24 mouse cellular contexts compared by ENCODE assay signal in genomic region chr9:63169127-63169526, GRCm38 (mm10). TPM values are rescaled to one million over a fixed set of nuclear protein-coding genes. Genes with fewer than 3 reads are reported as not detected.
DNase-seq lines count a peak whose midpoint lies in the region; ATAC-seq and TF ChIP-seq lines count a peak whose summit lies in the region.
"Had no signal": no experiment of that assay in that cellular context is flagged by ENCODE, and none has a peak within 500 bp of the region (broad histone marks: within the 10 kb centered on the region; RNA-seq: fewer than 3 reads in every experiment).

No protein-coding gene starts in this region.

- no peaks in the 10 kb centered on the region for H3K4me1 ChIP-seq in hindbrain, postnatal 0 days (ENCODE audit: insufficient read depth, low read length)
- H3K4me1 ChIP-seq in hindbrain, embryonic 16.5 days (ENCODE audit: control insufficient read depth, insufficient read depth, low read depth, low read length) = no peaks in the 10 kb centered on the region
- no peaks in the 10 kb centered on the region for H3K4me1 ChIP-seq in lung, embryonic 14.5 days (ENCODE audit: insufficient read depth)

- no peaks in the 10 kb centered on the region for H3K9me3 ChIP-seq in hindbrain, postnatal 0 days (ENCODE audit: low read length)
- H3K9me3 ChIP-seq in hindbrain, embryonic 16.5 days (ENCODE audit: control insufficient read depth, low read length) = no peaks in the 10 kb centered on the region
- no peaks in the 10 kb centered on the region for H3K9me3 ChIP-seq in lung, embryonic 14.5 days (ENCODE audit: low read depth, low read length)
- H3K9me3 ChIP-seq: embryonic facial prominence, embryonic 12.5 days had no signal

- no peak overlapping the region for H3K4me3 ChIP-seq in hindbrain, postnatal 0 days (ENCODE audit: low read length)
- no peak overlapping the region for H3K4me3 ChIP-seq in hindbrain, embryonic 16.5 days (ENCODE audit: low read length)
- H3K4me3 ChIP-seq in lung, embryonic 14.5 days (ENCODE audit: low read depth, low read length) = no peak overlapping the region
- H3K4me3 ChIP-seq: embryonic facial prominence, embryonic 12.5 days had no signal

- no peak overlapping the region for H3K4me2 ChIP-seq in hindbrain, postnatal 0 days (ENCODE audit: low read depth, low read length)
- H3K4me2 ChIP-seq in hindbrain, embryonic 16.5 days (ENCODE audit: low read length) = no peak overlapping the region
- no peak overlapping the region for H3K4me2 ChIP-seq in lung, embryonic 14.5 days
- H3K4me2 ChIP-seq: embryonic facial prominence, embryonic 12.5 days; heart, embryonic 11.5 days; midbrain, embryonic 11.5 days had no signal

- TF ChIP-seq CTCF in hindbrain, postnatal 0 days (IDR thresholded peaks at IDR 0.05; ENCODE audit: low read depth) = peak; percentile 24; the same call in 1 of the 2 replicates
- peak; percentile 17; the same call in 1 of the 2 replicates for TF ChIP-seq CTCF in lung, embryonic 14.5 days (IDR thresholded peaks at IDR 0.05; ENCODE audit: low read depth)

- ATAC-seq in hindbrain, postnatal 0 days = no peak
- no peak for ATAC-seq in hindbrain, embryonic 16.5 days
- ATAC-seq in lung, embryonic 14.5 days (ENCODE audit: insufficient read depth) = no peak
- ATAC-seq: liver, postnatal 0 days had no signal

- no peaks in the 10 kb centered on the region for H3K27me3 ChIP-seq in hindbrain, postnatal 0 days (ENCODE audit: insufficient read depth, low read length)
- no peaks in the 10 kb centered on the region for H3K27me3 ChIP-seq in hindbrain, embryonic 16.5 days (replicated peaks; ENCODE audit: control insufficient read depth, insufficient read depth, low read length)
- H3K27me3 ChIP-seq in lung, embryonic 14.5 days (ENCODE audit: insufficient read depth, low read length) = no peaks in the 10 kb centered on the region
- H3K27me3 ChIP-seq: CH12.LX; embryonic facial prominence, embryonic 12.5 days had no signal

- no peak overlapping the region for H3K9ac ChIP-seq in hindbrain, postnatal 0 days (replicated peaks; ENCODE audit: low read length)
- H3K9ac ChIP-seq in hindbrain, embryonic 16.5 days (ENCODE audit: low read depth, low read length) = no peak overlapping the region
- H3K9ac ChIP-seq in lung, embryonic 14.5 days = no peak overlapping the region
- H3K9ac ChIP-seq: embryonic facial prominence, embryonic 12.5 days; liver, postnatal 0 days had no signal

- no peaks in the 10 kb centered on the region for H3K36me3 ChIP-seq in hindbrain, postnatal 0 days (ENCODE audit: insufficient read depth, low read length)
- no peaks in the 10 kb centered on the region for H3K36me3 ChIP-seq in hindbrain, embryonic 16.5 days (ENCODE audit: control insufficient read depth, insufficient read depth, low read length)
- H3K36me3 ChIP-seq in lung, embryonic 14.5 days (ENCODE audit: insufficient read depth) = 0 out of 2 replicates have a peak, but pooled peaks cover under 1% of the 10 kb centered on the region

- no peak overlapping the region for H3K27ac ChIP-seq in hindbrain, postnatal 0 days
- no peak overlapping the region for H3K27ac ChIP-seq in hindbrain, embryonic 16.5 days (ENCODE audit: low read depth, low read length)
- no peak overlapping the region for H3K27ac ChIP-seq in lung, embryonic 14.5 days (ENCODE audit: low read depth)
- H3K27ac ChIP-seq: embryonic facial prominence, embryonic 12.5 days had no signal

- WGBS in hindbrain, postnatal 0 days = 81% methylated on average over 1 of the region's 1 CpGs
- 94% methylated on average over 1 of the region's 1 CpGs for WGBS in hindbrain, embryonic 16.5 days
- 64% methylated on average over 1 of the region's 1 CpGs for WGBS in lung, embryonic 14.5 days

- DNase-seq in hindbrain, postnatal 0 days (ENCODE audit: low spot score) = no peak
- DNase-seq in lung, embryonic 14.5 days = no peak
- DNase-seq in lung, postnatal 25 days (ENCODE audit: low spot score) = no peak
- peak; percentile 24 for DNase-seq in R1 (ENCODE audit: low read depth, low spot score)
- no peak for DNase-seq in ovary, adult 18-20 months (ENCODE audit: low spot score)
- DNase-seq in left cerebral cortex, adult 11 months (ENCODE audit: low spot score) = no peak
- DNase-seq: adrenal gland, postnatal 25 days; cerebellum, adult 11 months; cerebellum, postnatal 10 days; kidney, adult 11 months; layer of hippocampus, postnatal 36 days; liver, postnatal 0 days; lung, postnatal 10 days had no signal

RNA-seq across cellular contexts. Expression of gene Skor1, which starts 20.4 kb away (rescaled TPM):
- total RNA-seq in hindbrain, postnatal 0 days (2014; rRNA removed) = 36.3 and 38.5 TPM in 2 replicates
- polyA plus RNA-seq in hindbrain, postnatal 0 days (2015; fragmentation: Nextera tagmentation; extraction: Ambion mirVana) = 9.2 TPM in 2 replicates
- 10.8 and 11.8 TPM in 2 replicates for polyA plus RNA-seq in hindbrain, embryonic 16.5 days (2015; fragmentation: Nextera tagmentation; extraction: Ambion mirVana)
- not detected in 2 replicates for polyA plus RNA-seq in lung, embryonic 14.5 days (2014; fragmentation: Nextera tagmentation; extraction: Ambion mirVana)
- total RNA-seq: CH12.LX; hematopoietic stem cell, adult 5-6 weeks; monocyte, adult 5-6 weeks; neutrophil, adult 5-6 weeks had no signal
- polyA plus RNA-seq: heart, embryonic 11.5 days; heart, postnatal 0 days; kidney, embryonic 16.5 days; liver, postnatal 0 days; stomach, embryonic 16.5 days had no signal

Comparison
In these comparisons a context has a peak if more than half of its experiments do, and no peak if none do; other contexts are left out.
1. RNA of gene Skor1, which starts 20.4 kb away (polyA plus RNA-seq): 10.8 to 11.8 TPM in hindbrain, embryonic 16.5 days and 9.2 TPM in hindbrain, postnatal 0 days; not detected in lung, embryonic 14.5 days; every median in the first group is over 10 times any median in the second.